Mouse (Mus musculus) ES-E14 (cell line): ENCODE results near the gene Otud1.

Experiments used
- CHD2 ChIP-seq: IDR thresholded peaks from 2 replicates; pipeline ENCODE4 v1.6.1; 2014; ENCODE audit warnings: mild to moderate bottlenecking, low read depth, low read length, inconsistent platforms
- MAFK ChIP-seq: IDR thresholded peaks from 2 replicates; pipeline ENCODE4 v1.6.1; 2014; ENCODE audit warnings: mild to moderate bottlenecking, low read depth, low read length, inconsistent platforms; ENCODE audit not compliant: insufficient read depth
- ZC3H11A ChIP-seq: IDR thresholded peaks from 2 replicates; pipeline ENCODE4 v1.6.1; 2012; ENCODE audit warnings: low read depth, mild to moderate bottlenecking, inconsistent platforms, low read length, borderline replicate concordance
- ZNF384 ChIP-seq: IDR thresholded peaks from 2 replicates; pipeline ENCODE4 v1.6.1; 2012; ENCODE audit warnings: low read depth, low read length, inconsistent platforms

DNA sequence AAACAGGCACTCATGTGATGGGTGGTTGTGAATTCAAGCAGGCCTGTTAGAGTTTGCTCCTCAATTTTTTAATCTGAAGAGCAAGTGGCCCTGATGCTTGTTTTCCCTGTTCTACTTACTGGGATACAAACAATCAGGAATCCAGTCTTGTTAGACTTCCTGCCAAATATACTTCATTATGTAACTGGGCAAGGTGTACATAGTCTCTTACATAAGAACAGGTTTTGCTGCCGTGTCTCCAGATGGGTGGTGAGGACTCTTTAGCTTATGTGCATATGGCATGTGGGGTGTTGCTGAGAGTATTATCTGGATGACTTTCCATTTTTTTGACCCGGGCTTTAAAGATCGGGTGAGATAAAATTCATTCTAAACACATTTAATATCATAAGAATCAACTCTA is 43.8 kb downstream of the Otud1 start:
- TF ChIP-seq MAFK (no peak), CHD2 (no peak), ZNF384 (no peak), ZC3H11A (no peak)
